Mouse (Mus musculus) spleen, postnatal 36 days (tissue): ENCODE results near the gene Tmem94.
A peak's percentile ranks its signal among the peaks of the same experiment; 100 is the strongest.

Source experiments
- DNase-seq, 2 experiments: peaks; one replicate each; pipeline ENCODE4 v3.0.0; 2022; ENCODE audit warnings: low spot score in 2 of 2, mixed read lengths in 1 of 2

The Tmem94 gene

GRCm38 (mm10) chr11:115766356-115766943, 1.2 kb downstream of the Tmem94 start:
- DNase-seq = no peak

- DNase-seq = no peak
Observed at GRCm38 (mm10) chr11:115766981-115767380, 1.7 kb downstream of the Tmem94 start.

- DNase-seq = no peak
Observed at GRCm38 (mm10) chr11:115768896-115769295, 3.7 kb downstream of the Tmem94 start.

- no peak for DNase-seq
Observed at GRCm38 (mm10) chr11:115774653-115775052, 9.4 kb downstream of the Tmem94 start.

DNA sequence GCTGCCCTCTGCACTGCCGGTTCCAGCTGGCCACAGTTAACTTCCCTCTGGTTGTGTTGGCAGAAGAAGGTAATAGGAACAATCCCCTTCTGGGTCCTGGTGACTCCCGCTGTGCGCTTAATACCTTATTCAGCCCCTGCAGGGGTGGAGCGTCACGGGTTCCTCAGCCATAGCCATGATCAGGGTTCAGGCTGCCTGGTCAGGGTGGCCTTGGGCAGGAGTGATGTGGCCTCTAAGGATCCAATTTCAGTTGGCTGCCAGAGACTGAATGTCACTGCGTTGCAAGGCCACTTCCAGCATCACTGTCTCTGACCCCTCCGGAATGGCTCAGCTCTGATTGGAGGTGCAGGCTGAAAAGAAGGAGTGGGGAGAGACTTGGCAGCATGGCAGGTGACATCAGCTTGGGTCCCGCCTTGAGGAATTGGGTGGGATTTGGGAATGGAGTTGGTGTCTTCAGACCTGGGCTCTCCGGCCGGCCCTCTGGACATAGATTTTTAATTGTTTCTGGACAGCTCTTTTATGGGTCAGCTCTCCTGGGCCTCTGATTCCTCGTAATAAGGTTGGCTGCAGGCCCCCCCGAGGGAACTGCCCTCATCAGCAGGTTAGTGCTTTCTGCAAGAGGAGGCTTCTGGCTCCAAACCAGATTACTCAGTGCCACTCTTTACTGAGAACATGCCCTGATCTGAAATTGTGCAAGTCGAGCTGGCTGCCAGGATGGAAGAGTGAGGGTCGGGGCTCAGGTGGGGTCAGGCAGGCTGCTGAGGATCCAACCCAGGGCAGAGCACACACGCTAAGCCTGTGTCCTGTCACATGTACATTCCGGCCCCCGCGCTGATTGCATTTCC, 10.8 kb downstream of the Tmem94 start:
- DNase-seq = no peak

- DNase-seq = no peak
Observed at GRCm38 (mm10) chr11:115776954-115777353, 11.7 kb downstream of the Tmem94 start.

GRCm38 (mm10) chr11:115777487-115778335, 12.5 kb downstream of the Tmem94 start:
- no peak for DNase-seq

GRCm38 (mm10) chr11:115779038-115779571, 13.9 kb downstream of the Tmem94 start:
- peak; percentile 46 to 56 for DNase-seq

GRCm38 (mm10) chr11:115780141-115781070, 15.2 kb downstream of the Tmem94 start:
- DNase-seq = no peak

DNA sequence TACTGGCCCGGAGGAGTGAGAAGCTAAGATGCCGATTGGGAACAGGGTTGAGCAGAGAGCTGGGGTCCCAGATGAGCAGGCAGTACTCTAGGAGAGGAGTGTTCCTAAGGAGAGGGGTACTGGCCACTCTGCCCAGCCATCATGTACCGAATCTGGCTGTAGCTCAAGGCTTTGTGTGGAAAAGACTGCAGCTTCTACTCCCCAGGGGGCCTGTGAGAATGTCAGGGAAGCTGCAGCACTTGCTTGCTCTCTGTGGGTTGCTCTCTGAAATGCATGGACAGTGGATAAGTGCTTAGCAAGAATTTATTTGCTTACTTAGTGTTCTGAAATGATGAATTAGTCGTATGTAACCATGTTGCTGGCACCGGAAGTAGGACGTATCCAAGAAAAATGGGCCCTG, 21.2 kb downstream of the Tmem94 start:
- DNase-seq = no peak

DNA sequence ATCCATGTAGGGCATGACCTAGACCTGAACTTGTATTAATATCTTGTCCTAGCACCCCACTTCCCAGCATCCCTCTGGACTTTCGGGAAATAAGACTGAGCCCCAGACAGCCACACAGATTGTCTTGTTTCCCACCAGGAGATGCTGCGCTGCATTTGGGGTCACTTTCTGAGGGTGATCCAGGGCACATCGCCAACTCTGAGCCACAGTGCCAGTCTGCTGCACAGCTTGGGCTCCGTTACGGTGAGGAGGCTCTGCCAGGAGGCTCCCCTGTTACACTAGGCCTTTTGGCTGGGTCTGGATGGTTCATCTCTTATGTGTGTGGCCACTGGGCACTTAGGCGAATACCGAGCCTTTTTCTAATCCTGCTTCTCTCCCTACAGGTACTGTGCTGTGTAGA, 24.6 kb downstream of the Tmem94 start:
- DNase-seq = no peak

GRCm38 (mm10) chr11:115791919-115792318, 26.7 kb downstream of the Tmem94 start:
- no peak for DNase-seq

GRCm38 (mm10) chr11:115792353-115792752, 27.1 kb downstream of the Tmem94 start:
- DNase-seq = no peak

GRCm38 (mm10) chr11:115796898-115797297, 31.7 kb downstream of the Tmem94 start:
- no peak for DNase-seq

- no peak for DNase-seq
Observed at GRCm38 (mm10) chr11:115797665-115798064, 32.4 kb downstream of the Tmem94 start.

DNA sequence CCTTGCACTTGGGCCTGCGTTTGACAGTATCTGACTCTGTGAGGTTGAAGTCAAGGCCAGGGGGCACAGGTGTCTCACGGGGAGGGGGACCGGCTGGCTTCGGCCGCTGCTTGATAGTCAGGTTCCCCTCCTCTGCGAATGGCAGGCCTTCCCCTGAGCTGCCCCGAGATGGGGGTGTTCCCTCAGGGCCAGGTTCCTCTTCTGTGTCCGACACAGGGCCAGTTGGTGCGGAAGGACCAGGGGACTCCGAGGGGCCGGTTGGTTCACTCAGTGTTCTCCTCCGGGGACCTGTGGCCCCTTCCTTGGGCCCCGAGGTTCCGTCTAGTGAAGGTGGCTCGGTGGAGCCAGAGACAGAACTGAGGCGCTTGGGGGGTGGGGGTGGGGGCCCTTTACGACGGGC, 35.7 kb downstream of the Tmem94 start:
- no peak for DNase-seq

DNA sequence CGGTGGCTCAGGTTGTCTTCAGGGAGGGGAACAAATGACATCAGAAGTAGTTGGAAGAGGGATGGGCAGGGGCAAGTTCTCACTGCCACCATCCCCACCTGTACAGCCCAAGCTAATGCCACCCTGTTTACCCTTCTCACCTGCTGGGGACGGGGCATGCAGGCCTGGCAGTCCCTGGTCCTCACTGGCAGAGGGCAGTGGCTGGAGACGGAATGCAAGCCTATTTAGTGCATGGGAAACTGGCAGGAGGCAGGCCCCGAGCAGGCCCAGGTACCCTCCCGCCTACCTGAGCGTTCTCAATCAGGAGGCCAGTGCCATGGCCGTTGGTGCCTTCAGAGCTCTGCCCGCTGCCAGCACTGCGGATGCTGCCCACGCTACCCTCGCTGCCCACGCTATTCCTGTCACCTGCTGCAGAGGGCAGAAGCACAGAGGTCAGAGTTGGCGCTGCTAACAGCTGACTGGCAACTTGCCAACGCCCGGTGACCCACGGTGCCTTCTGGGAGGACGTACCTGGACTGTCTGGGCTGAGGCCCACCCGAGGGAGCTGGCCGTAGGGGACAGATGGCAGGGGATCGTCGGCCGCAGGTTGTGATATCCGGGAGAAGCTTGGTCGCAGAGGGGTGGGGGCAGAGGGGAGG, 38.0 kb downstream of the Tmem94 start:
- DNase-seq = no peak

DNA sequence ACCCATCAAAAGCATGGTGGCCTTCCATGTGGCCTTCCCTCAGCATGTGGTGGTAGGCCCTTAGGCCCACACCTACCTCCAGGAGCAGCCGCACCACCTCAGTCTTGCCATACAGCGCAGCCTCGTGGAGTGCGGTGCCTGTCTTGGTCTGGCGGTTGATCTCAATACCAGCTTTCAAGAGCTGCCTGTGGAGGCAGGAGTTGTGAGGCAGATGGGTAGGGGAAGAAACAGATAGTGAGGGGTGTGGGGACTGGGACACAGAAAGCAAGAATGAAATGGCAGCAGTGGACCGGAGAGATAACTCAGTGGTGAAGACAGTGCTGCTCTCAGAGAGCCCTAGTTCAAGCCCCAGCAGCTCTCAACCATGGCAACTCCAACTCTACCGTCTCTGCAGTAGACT, 39.8 kb downstream of the Tmem94 start:
- DNase-seq = peak in 1 of 2 experiments; percentile 38

DNA sequence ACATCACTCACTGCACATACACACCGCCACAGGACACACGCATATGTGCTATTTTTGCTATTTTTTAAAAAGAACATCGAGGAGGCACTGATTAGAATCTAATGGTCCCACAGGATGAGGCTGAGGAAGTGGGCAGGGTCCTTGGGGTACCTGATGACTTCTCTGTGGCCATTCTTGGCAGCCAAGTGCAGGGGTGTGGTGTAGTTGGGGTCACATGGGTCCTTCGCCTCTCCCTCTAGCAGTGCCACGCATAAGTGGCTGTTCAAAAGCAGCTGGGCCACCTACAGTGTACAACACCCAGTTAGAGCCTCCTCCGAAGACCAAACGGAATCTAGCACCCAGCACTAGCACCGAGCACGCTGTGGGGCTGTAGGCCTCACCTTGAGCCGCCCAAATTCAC, 40.9 kb downstream of the Tmem94 start:
- DNase-seq = no peak

DNA sequence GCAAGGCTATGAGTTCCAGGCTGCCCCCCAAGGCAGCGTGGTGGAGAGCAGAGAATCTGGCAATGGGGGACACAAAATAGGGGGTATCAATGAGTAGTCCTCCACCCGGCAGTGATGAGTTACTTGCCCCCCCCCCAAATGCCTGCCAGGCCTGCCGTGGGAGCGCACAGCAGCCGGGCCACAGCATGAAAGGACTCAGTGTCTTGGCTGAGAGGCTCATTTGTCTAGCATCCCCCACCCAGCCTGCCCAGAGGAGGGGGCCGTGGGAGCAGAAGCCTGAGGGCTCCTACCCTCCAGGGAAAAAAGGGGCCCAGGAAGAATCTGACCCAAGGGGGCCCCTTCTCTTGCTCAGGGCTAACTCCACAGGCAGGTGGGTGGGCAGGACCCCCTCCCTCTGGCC, 42.1 kb downstream of the Tmem94 start:
- no peak for DNase-seq

DNA sequence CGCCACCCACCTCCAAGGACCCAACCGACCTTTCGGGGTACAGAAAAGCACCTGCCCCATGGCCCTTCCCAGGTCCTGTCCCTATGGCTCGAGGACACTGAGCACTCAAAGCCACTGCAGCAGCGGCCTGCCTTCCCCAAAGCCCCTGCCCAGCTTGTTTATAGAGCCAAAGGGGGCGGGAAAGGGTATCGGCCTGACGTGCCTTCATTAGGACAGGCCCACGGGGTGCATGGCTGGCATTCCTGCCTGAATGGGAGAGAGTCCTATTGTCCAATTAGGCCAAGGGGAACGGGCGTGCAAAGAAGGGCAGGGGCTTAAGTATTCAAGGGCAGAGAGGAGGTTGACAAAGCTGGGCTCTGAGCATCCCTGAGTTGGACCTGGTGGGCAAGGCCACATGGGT, 42.7 kb downstream of the Tmem94 start:
- no peak for DNase-seq
